Mouse (Mus musculus) heart, embryonic 16.5 days (tissue): ENCODE results near the gene Etfdh. TPM values are rescaled to one million over a fixed set of nuclear protein-coding genes. Genes with fewer than 3 reads are reported as not detected.
"Not testable (repeated sequence)": the region's sequence is repeated elsewhere in the genome, so short reads cannot be mapped to it uniquely, and the experiment has no call there.

ENCODE experiments used
- ATAC-seq: fragments of 200-750 bp; cut with Nextera tagmentation; replicated peaks from 2 replicates; pipeline ENCODE4 v1.8.0; 2017; ENCODE audit warnings: moderate number of reproducible peaks; ENCODE audit not compliant: insufficient read depth, low FRiP score; ENCODE audit errors: extremely low read depth
- H3K27ac ChIP-seq: fragments of 300-500 bp; sonication (generic); 2 replicates; pipeline ENCODE4 v1.5.1; 2014; ENCODE audit warnings: mild to moderate bottlenecking, low read length, control low read depth, moderate library complexity
- H3K27me3 ChIP-seq: fragments of 300-500 bp; sonication (generic); 2 replicates; pipeline ENCODE4 v1.6.1; 2014; ENCODE audit warnings: low read length, mixed read lengths; ENCODE audit not compliant: control insufficient read depth, insufficient read depth
- H3K36me3 ChIP-seq: fragments of 300-500 bp; sonication (generic); 2 replicates; pipeline ENCODE4 v1.6.1; 2014; ENCODE audit not compliant: control insufficient read depth, insufficient read depth
- H3K4me1 ChIP-seq: fragments of 300-500 bp; sonication (generic); 2 replicates; pipeline ENCODE4 v1.6.1; 2014; ENCODE audit warnings: low read length, mixed read lengths; ENCODE audit not compliant: control insufficient read depth, insufficient read depth
- H3K4me2 ChIP-seq: fragments of 300-500 bp; sonication (generic); 2 replicates; pipeline ENCODE4 v1.6.1; 2014; ENCODE audit warnings: low read depth, mild to moderate bottlenecking, control low read depth, low read length
- H3K4me3 ChIP-seq: fragments of 300-500 bp; sonication (generic); 2 replicates; pipeline ENCODE4 v1.5.1; 2014; ENCODE audit warnings: mild to moderate bottlenecking, control low read depth, low read length
- H3K9ac ChIP-seq: fragments of 300-500 bp; sonication (generic); 2 replicates; pipeline ENCODE4 v1.6.1; 2014; ENCODE audit warnings: low read length, control low read depth
- H3K9me3 ChIP-seq: fragments of 300-500 bp; sonication (generic); replicated peaks from 2 replicates; pipeline ENCODE4 v1.6.1; 2016; ENCODE audit warnings: low read length; ENCODE audit not compliant: control insufficient read depth
- WGBS: fragments of 180-500 bp; shearing (Covaris S2); extraction: QIAGEN DNeasy Blood & Tissue Kit; methylation state at CpG from one replicate; pipeline ENCODE4 v1.1.7; 2014; 5-methylcytosine and 5-hydroxymethylcytosine counted together
- polyA plus RNA-seq: library from polyadenylated mRNA; unstranded; fragments of >200 nt; fragmentation: Nextera tagmentation; extraction: Ambion mirVana; gene quantifications from 2 replicates; pipeline ENCODE4 v1.2.1, GENCODE M21; 2015

Etfdh gene
- polyA plus RNA-seq, 1 experiment from 2014 or later: 228 TPM

DNA sequence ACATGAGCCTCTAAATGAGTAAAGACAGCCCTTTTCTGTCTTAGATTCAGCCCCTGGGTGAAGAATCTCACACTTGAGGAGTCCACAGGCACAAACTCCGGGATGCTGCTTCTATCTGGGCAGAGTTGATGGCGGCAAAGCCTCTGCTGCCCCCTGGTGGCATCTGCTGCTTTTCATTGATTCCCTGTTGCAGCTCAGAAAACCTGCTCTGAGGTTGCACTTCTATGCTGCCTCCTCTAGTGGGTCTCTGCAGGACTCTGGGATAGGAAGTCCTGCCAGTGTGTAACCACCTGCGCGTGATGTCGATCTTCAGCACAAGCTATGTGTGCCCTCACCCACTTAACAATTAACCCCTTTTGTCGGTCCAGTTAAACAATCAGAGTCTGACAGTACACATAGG, 42.5 kb downstream of the Etfdh start:
- peak; percentile 44; the same call in 1 of the 2 replicates for ATAC-seq
- 1% methylated on average over 6 of the region's 6 CpGs for WGBS

DNA sequence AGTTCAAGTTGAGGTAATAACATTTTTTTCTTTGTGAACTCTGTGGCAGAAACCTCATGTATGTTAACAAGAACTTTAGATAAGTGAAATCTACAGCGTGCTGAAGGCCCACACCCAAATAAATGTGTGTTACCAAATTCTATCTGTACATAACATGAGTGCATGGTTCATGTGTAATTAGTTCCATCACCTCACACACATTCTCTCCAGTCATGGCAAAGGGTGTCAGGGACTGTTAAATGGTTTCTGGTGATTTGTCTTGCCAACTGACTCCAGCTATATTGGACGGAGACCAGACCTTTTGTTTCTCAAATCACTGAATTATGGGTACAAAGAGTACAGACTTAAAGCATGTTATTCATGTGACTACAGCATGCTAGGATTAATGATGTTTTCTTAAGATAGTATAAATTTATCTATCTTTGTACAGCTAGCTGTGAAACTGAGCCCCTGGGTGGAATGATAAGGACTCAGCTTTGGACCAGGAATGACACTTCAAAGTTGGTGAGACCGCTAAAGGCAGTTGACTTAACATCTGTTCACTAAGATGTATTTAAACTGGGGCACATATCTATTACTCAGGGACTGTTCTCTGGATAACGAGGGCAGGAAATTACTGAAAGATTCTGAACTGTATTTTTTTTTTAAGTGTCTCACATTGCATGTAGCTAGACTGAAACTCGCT, 49.3 kb downstream of the Etfdh start:
- ATAC-seq: no peak
- H3K9me3 ChIP-seq: no peaks in the 10 kb centered on the region
- no peaks in the 10 kb centered on the region for H3K36me3 ChIP-seq
- H3K9ac ChIP-seq: no peak overlapping the region
- H3K27me3 ChIP-seq: no peaks in the 10 kb centered on the region
- 57% methylated on average over 5 of the region's 5 CpGs for WGBS
- no peak overlapping the region for H3K4me2 ChIP-seq
- H3K4me3 ChIP-seq: no peak overlapping the region
- H3K4me1 ChIP-seq: peaks cover 8% of the 10 kb centered on the region
- no peak overlapping the region for H3K27ac ChIP-seq

More for the DNA sequence above, 42.5 kb downstream of the Etfdh start:
- no peak overlapping the region for H3K27ac ChIP-seq
- peaks cover 3% of the 10 kb centered on the region for H3K4me1 ChIP-seq
- H3K9me3 ChIP-seq: no peaks in the 10 kb centered on the region
- H3K9ac ChIP-seq: no peak overlapping the region
- no peak overlapping the region for H3K4me3 ChIP-seq
- H3K4me2 ChIP-seq: peak overlapping the region; percentile 36; the same call in 1 of the 2 replicates
- no peaks in the 10 kb centered on the region for H3K36me3 ChIP-seq
- no peaks in the 10 kb centered on the region for H3K27me3 ChIP-seq

DNA sequence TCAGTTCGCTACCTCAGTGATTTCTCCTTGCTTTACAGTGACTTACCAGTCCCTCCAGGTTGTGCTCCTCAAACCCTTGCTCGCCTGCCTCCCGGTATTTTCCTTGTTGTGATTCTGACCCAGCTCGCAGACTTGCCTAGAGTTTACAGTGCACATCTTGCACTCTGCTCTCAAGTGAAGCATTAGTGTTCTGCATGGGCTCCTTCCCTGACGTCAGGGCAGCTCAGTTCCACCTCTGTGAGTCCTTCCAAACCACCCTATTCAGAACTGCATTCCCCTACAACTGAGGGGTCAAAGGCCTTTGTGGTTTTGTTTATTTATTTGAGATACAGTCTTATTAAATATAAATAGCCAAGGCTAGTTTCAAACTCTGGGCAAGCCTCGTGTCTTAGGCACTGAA, 51.1 kb downstream of the Etfdh start:
- WGBS: 76% methylated on average over 6 of the region's 6 CpGs

DNA sequence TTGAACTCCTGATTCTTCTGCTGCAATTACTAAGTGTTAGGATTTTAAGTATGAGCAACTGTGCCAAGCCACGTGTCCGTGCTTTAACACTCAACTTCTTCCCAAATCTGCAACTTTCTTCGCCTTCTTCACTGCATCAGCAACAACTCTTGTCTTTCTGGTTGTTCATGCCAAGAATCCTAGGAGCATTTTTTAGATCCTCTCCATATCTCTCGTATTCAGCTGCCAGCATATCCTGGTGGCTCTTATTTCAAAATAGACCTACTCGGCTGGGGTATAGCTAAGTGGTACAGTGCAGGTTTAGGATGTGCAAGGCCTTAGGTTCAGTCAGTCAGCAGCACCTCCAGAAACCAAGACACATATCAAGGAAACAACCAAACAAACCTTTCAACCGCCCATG, 51.7 kb downstream of the Etfdh start:
- no peak for ATAC-seq
- WGBS: 53% methylated on average over 6 of the region's 6 CpGs

More for the DNA sequence above, 51.1 kb downstream of the Etfdh start:
- Histone ChIP-seq H3K4me1 (peaks cover 8% of the 10 kb centered on the region), H3K36me3 (no peaks in the 10 kb centered on the region), H3K9ac (no peak overlapping the region), H3K9me3 (no peaks in the 10 kb centered on the region), H3K27ac (no peak overlapping the region), H3K4me3 (no peak overlapping the region), H3K4me2 (no peak overlapping the region), H3K27me3 (no peaks in the 10 kb centered on the region)
- ATAC-seq: no peak

DNA sequence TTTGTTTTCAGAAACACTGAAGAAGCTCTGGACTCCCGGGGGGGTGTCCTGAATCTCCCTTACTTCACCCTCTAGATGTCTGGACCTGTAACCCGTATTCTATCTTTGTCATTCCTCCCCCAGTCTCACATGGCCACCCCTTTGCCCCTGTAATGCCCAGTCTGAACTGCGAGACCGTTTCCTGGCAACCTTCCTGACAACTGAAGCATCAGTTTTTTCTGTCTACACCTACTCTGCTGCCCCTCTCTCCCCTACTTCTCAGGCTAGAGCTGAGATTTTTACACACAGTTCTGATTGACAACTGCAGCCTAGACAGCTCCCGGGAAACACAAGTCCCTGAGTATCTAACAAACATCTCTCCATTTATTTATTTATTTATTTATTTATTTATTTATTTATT, 52.4 kb downstream of the Etfdh start:
- H3K4me1 ChIP-seq: peaks cover 8% of the 10 kb centered on the region
- H3K4me3 ChIP-seq: no peak overlapping the region
- peak overlapping the region; percentile 30; the same call in 1 of the 2 replicates for H3K9ac ChIP-seq
- H3K4me2 ChIP-seq: no peak overlapping the region; the same call in 1 of the 2 replicates
- no peak for ATAC-seq
- H3K36me3 ChIP-seq: no peaks in the 10 kb centered on the region
- no peaks in the 10 kb centered on the region for H3K27me3 ChIP-seq
- H3K9me3 ChIP-seq: no peaks in the 10 kb centered on the region
- H3K27ac ChIP-seq: no peak overlapping the region
- 24% methylated on average over 5 of the region's 5 CpGs for WGBS

More for the DNA sequence above, 51.7 kb downstream of the Etfdh start:
- H3K4me1 ChIP-seq: peaks cover 8% of the 10 kb centered on the region
- H3K9me3 ChIP-seq: no peaks in the 10 kb centered on the region
- no peaks in the 10 kb centered on the region for H3K27me3 ChIP-seq
- H3K4me3 ChIP-seq: no peak overlapping the region
- H3K27ac ChIP-seq: no peak overlapping the region
- no peak overlapping the region for H3K4me2 ChIP-seq
- no peaks in the 10 kb centered on the region for H3K36me3 ChIP-seq
- H3K9ac ChIP-seq: no peak overlapping the region

DNA sequence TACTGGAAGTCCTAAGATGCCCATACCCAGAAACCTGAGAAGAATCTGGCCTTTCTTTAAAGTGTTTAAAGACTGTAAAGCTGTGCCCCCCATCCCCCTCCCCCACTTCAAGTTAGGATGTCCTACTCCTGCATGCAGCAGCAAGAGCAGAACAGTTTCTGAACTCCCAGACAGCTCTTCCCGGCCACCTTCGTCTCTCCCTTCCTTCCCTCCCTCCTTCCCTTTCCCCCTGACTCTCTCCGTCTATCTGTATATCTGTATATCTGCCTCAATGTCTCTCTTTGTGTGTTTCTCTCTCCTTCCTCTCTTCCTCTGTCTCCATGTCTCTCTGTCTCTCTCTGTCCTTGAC, 52.9 kb downstream of the Etfdh start:
- peak overlapping the region; percentile 30; the same call in 1 of the 2 replicates for H3K9ac ChIP-seq

DNA sequence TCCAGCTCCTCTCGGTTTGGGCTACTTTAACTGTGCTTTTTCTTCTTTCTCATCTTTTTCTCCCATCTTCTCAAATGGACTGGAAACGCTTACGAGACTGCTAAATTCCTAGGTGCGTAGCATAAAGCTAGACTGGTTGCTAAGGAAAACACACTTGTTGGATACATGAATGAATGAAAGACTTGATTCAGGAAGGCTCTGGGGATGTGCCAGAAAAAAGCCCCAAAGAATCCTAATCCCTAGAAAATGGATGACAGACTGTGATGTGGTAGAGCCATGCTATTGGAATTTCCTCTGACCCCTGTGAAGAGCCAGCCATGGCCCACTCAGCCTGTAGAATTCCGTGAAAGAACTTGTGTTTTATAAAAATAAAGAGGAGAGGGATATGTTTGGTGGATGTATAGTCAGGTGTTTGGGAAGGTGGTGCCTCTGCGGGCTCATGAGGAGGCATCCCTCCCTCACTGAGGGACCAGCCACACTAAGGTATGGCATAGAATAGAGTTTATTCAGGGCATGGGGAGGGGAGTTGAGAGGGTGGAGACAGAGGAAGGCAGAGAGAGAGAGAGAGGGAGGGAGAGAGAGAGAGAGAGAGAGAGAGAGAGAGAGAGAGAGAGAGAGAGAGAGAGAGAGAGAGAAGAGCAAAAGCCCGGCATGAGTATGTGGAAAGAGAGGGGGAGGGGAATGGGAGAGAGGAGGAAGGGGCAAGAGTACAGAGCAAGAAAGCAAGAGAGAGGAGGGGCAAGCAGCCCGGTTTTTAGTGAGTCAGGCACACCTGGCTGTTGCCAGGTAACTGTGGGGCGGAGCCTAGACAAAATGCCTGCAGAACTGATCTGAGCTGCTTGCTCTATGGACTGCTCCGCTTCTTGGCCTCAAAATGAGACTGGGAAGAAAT, 53.5 kb downstream of the Etfdh start:
- 41% methylated on average over 10 of the region's 10 CpGs for WGBS
- no peak overlapping the region for H3K9ac ChIP-seq
- peaks cover 8% of the 10 kb centered on the region for H3K4me1 ChIP-seq
- peak overlapping the region; percentile 15; the same call in 1 of the 2 replicates for H3K4me2 ChIP-seq
- no peak overlapping the region for H3K4me3 ChIP-seq
- H3K36me3 ChIP-seq: no peaks in the 10 kb centered on the region
- H3K27ac ChIP-seq: no peak overlapping the region
- no peak for ATAC-seq
- H3K9me3 ChIP-seq: no peaks in the 10 kb centered on the region
- no peaks in the 10 kb centered on the region for H3K27me3 ChIP-seq

More for the DNA sequence above, 52.9 kb downstream of the Etfdh start:
- no peak overlapping the region for H3K27ac ChIP-seq
- ATAC-seq: no peak
- no peaks in the 10 kb centered on the region for H3K9me3 ChIP-seq
- WGBS: 9% methylated on average over 3 of the region's 3 CpGs
- peak overlapping the region; percentile 15; the same call in 1 of the 2 replicates for H3K4me2 ChIP-seq
- H3K4me3 ChIP-seq: no peak overlapping the region
- no peaks in the 10 kb centered on the region for H3K36me3 ChIP-seq
- H3K4me1 ChIP-seq: peaks cover 8% of the 10 kb centered on the region
- no peaks in the 10 kb centered on the region for H3K27me3 ChIP-seq

DNA sequence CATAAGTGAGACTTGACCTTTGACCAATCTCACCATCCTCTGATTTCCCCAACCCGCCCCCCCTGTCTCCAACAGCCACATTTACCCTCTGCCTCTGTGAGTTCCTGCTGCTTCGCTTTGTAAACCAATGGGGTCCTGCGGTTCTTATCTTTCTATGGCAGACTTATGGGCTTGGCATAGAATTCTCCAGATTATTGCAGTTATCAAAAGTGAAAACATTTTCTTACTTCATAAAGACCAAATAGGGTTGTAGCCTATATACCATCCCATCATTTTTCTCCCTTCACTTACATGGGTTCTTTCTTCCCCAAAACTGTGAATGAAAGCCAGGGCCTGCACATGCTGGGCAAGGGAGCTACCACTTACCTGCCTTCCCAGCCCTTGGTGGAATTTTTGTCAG, 55.0 kb downstream of the Etfdh start:
- ATAC-seq: no peak
- H3K9me3 ChIP-seq: no peaks in the 10 kb centered on the region
- no peak overlapping the region for H3K4me2 ChIP-seq
- H3K4me3 ChIP-seq: no peak overlapping the region
- 77% methylated on average over 3 of the region's 3 CpGs for WGBS
- no peaks in the 10 kb centered on the region for H3K36me3 ChIP-seq
- H3K9ac ChIP-seq: no peak overlapping the region
- H3K27ac ChIP-seq: no peak overlapping the region
- H3K4me1 ChIP-seq: peaks cover 8% of the 10 kb centered on the region
- no peaks in the 10 kb centered on the region for H3K27me3 ChIP-seq

DNA sequence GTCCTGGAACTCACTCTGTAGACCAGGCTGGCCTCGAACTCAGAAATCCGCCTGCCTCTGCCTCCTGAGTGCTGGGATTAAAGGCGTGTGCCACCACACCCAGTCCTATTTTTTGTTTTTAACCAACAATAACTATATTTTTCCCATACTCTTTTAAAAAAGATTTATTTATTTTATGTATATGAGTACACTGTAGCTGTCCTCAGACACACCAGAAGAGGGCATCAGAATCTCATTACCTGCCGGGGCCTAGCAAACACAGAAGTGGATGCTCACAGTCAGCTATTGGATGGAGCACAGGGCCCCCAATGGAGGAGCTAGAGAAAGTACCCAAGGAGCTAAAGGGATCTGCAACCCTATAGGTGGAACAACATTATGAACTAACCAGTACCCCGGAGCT, 55.9 kb downstream of the Etfdh start:
- not testable (repeated sequence) for H3K9me3 ChIP-seq, ATAC-seq, H3K9ac ChIP-seq, H3K27ac ChIP-seq, H3K27me3 ChIP-seq, H3K4me3 ChIP-seq, H3K4me2 ChIP-seq, H3K4me1 ChIP-seq, H3K36me3 ChIP-seq
- 87% methylated on average over 5 of the region's 5 CpGs for WGBS
